Mouse (Mus musculus) lung, embryonic 14.5 days (tissue): ENCODE results near the gene Krt36. TPM values are rescaled to one million over a fixed set of nuclear protein-coding genes. Genes with fewer than 3 reads are reported as not detected.

Experiments used
- ATAC-seq: fragments of 200-750 bp; cut with Nextera tagmentation; 2 replicates; pipeline ENCODE4 v1.8.0; 2017; ENCODE audit warnings: mild to moderate bottlenecking, moderate TSS enrichment, moderate library complexity; ENCODE audit not compliant: insufficient read depth
- DNase-seq: peaks from one replicate; pipeline ENCODE4 v3.0.0-alpha.2; 2015
- H3K27ac ChIP-seq: fragments of 300-500 bp; sonication (generic); 2 replicates; pipeline ENCODE4 v1.5.1; 2014; ENCODE audit warnings: low read depth, mild to moderate bottlenecking, moderate library complexity
- H3K27me3 ChIP-seq: fragments of 300-500 bp; sonication (generic); 2 replicates; pipeline ENCODE4 v1.6.1; 2014; ENCODE audit warnings: low read length, control low read depth; ENCODE audit not compliant: insufficient read depth
- H3K36me3 ChIP-seq: fragments of 300-500 bp; sonication (generic); 2 replicates; pipeline ENCODE4 v1.6.1; 2014; ENCODE audit warnings: control low read depth; ENCODE audit not compliant: insufficient read depth
- H3K4me1 ChIP-seq: fragments of 300-500 bp; sonication (generic); 2 replicates; pipeline ENCODE4 v1.6.1; 2014; ENCODE audit warnings: antibody characterized with exemption, control low read depth; ENCODE audit not compliant: insufficient read depth
- H3K4me2 ChIP-seq: fragments of 300-500 bp; sonication (generic); 2 replicates; pipeline ENCODE4 v1.6.1; 2014; ENCODE audit warnings: mild to moderate bottlenecking
- H3K4me3 ChIP-seq: fragments of 300-500 bp; sonication (generic); 2 replicates; pipeline ENCODE4 v1.5.1; 2014; ENCODE audit warnings: low read depth, low read length
- H3K9ac ChIP-seq: fragments of 300-500 bp; sonication (generic); 2 replicates; pipeline ENCODE4 v1.6.1; 2014
- H3K9me3 ChIP-seq: fragments of 300-500 bp; sonication (generic); 2 replicates; pipeline ENCODE4 v1.6.1; 2016; ENCODE audit warnings: low read depth, low read length, control low read depth
- CTCF ChIP-seq: IDR thresholded peaks from 2 replicates; pipeline ENCODE4 v1.5.1; 2016; ENCODE audit warnings: antibody characterized with exemption, low read depth
- WGBS: fragments of 180-500 bp; shearing (Covaris S2); extraction: QIAGEN DNeasy Blood & Tissue Kit; methylation state at CpG from one replicate; pipeline ENCODE4 v1.1.7; 2014; 5-methylcytosine and 5-hydroxymethylcytosine counted together
- polyA plus RNA-seq: library from polyadenylated mRNA; unstranded; fragments of >200 nt; fragmentation: Nextera tagmentation; extraction: Ambion mirVana; gene quantifications from 2 replicates; pipeline ENCODE4 v1.2.1, GENCODE M21; 2014

Krt36 gene
- polyA plus RNA-seq, 1 experiment from 2014 or later = 0.11 TPM

DNA sequence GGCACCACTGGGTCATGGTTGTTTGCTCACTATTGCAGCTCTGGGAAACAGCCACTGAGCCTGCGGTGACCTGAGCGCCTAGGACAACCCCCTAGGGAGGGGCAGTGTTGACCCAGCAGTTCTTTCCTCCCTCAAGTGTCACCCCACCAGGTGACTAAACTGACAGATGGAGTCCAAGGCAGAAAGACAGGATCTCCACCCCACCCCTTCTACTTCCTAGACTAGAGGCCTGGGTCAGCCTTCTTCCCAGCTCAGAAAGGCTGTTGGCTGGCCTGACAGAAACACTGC lies 8.3 kb upstream of the Krt36 start:
- Histone ChIP-seq H3K9me3 (no peaks in the 10 kb centered on the region), H3K4me3 (no peak overlapping the region), H3K36me3 (no peaks in the 10 kb centered on the region), H3K4me1 (no peaks in the 10 kb centered on the region), H3K4me2 (no peak overlapping the region), H3K27me3 (no peaks in the 10 kb centered on the region), H3K27ac (no peak overlapping the region), H3K9ac (no peak overlapping the region)
- DNase-seq = no peak
- WGBS = 35% methylated on average over 2 of the region's 2 CpGs
- TF ChIP-seq CTCF = no peak
- no peak for ATAC-seq

DNA sequence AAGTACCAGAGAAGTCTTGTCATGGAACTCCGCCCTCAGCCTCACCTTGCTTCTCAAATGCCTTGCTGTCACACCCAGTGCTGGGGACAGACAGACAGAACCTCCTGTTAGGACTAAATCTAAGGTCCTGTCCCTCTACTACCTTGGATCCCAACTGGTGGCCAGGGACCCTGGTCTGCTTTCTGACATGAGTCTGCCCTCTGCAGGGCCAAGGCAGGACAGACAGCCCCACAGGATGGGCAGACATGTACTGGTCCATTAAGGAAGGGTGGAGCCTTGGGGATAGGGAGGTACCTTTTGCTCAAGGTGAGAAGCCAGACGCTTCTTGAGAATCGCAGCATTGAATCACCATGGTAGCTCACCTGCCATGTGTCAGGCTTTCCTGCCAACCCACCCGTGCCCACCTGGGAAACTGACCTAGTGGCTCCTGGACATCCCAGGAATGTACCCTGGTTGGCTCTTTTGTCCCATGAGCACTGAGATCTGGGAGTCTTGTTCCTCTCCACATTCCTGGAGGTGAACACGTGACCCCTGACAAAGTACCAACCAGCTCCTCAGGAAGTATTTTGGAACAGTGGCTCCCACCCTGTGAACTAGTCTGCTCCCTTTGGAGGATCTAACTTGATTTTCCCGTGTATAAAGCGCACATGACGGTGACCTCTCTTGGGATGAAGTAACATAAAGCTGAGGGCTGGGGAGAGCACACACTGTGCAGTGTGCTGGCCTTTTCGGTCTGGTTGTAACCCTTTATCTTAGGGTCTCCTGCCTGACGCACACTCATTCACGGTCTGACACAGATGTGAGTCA lies 7.7 kb upstream of the Krt36 start:
- H3K4me2 ChIP-seq = no peak overlapping the region
- H3K9ac ChIP-seq = no peak overlapping the region
- ATAC-seq (no peak), DNase-seq (no peak)
- H3K9me3 ChIP-seq = no peaks in the 10 kb centered on the region
- WGBS = 58% methylated on average over 11 of the region's 11 CpGs
- no peak for TF ChIP-seq CTCF
- H3K27ac ChIP-seq = no peak overlapping the region
- no peaks in the 10 kb centered on the region for H3K4me1 ChIP-seq
- no peaks in the 10 kb centered on the region for H3K27me3 ChIP-seq
- H3K4me3 ChIP-seq = no peak overlapping the region
- no peaks in the 10 kb centered on the region for H3K36me3 ChIP-seq

DNA sequence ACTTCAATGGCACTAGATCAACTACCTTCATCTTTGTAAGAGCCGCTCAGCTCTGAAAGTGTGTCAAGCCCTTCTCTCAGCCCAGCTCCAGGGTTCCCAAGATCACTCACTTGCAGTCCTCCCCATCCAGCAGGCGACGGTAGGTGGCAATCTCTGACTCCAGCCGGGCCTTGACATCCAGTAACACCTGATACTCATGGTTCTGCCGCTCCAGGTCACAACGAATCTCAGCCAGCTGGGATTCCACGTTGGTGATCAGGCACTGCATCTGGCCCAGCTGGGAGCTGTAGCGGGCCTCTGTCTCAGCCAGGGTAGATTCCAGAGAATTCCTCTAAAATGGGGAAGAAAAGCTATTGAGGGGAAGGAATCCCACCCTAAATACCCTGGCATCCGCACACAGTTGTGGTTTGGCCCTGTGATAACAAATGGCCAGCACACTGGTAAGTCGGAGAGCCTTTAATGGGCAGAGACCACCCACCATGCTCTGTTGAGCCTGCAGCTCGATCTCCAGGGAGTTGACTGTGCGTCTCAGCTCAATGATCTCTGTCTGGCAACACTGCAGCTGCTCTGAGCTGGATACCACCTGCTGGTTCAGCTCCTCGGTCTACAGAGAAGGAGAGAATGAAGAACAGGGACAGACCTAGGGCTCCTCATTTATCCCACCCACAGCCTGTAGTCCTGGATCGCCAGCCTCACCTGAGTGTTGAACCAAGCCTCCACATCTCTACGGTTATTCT lies 2.6 kb downstream of the Krt36 start:
- no peaks in the 10 kb centered on the region for H3K4me1 ChIP-seq
- no peak overlapping the region for H3K4me3 ChIP-seq
- H3K36me3 ChIP-seq = no peaks in the 10 kb centered on the region
- ATAC-seq (no peak), DNase-seq (no peak)
- H3K27me3 ChIP-seq = no peaks in the 10 kb centered on the region
- H3K27ac ChIP-seq = no peak overlapping the region
- H3K9ac ChIP-seq = no peak overlapping the region
- no peak overlapping the region for H3K4me2 ChIP-seq
- 45% methylated on average over 15 of the region's 15 CpGs for WGBS
- no peaks in the 10 kb centered on the region for H3K9me3 ChIP-seq
- no peak for TF ChIP-seq CTCF

DNA sequence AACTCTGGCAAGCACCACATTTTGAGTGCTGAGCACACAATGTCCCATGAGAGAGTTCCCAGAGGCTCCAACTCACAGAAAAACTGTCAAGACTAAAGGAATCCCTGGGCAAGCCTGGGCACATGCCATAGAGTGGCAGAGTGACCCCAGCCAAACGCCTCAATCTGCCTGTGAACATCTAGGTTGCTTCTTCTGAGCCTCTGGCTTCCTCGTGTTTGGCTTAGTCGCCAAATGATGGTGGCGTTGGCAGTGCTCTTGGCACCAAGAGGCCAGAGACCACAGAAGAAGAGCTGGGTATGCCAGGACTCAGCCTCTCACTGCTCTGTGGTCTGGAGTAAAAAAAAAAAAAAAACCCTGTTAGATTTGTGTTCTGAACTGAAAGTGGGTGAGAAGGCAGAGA lies 5.0 kb downstream of the Krt36 start:
- 72% methylated on average over 4 of the region's 4 CpGs for WGBS
- Histone ChIP-seq H3K4me2 (no peak overlapping the region), H3K27me3 (no peaks in the 10 kb centered on the region), H3K36me3 (no peaks in the 10 kb centered on the region), H3K9me3 (no peaks in the 10 kb centered on the region), H3K4me3 (no peak overlapping the region), H3K27ac (no peak overlapping the region), H3K9ac (no peak overlapping the region), H3K4me1 (no peaks in the 10 kb centered on the region)
- ATAC-seq = no peak
- no peak for TF ChIP-seq CTCF
- no peak for DNase-seq

DNA sequence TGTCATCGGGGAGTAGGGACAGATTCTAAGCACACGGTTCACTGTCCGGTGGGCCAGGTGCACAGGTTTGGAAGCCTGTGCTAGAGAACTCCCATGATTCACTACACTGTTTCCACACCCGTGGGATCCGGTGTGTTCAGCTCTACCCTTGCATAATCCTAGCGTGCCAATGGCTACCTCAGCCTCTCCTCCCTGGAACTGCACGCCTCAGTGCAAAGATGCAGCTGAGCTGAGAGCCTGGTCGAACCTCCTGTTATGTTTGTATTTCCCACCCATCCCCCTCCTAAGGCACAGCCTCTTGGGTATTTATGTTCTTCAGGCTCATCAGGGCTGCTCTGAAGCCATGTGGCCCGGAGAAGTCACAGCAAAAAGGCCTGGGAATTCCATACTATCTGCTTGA lies 7.6 kb downstream of the Krt36 start:
- no peak for DNase-seq
- WGBS = 57% methylated on average over 9 of the region's 9 CpGs
- no peak for ATAC-seq

DNA sequence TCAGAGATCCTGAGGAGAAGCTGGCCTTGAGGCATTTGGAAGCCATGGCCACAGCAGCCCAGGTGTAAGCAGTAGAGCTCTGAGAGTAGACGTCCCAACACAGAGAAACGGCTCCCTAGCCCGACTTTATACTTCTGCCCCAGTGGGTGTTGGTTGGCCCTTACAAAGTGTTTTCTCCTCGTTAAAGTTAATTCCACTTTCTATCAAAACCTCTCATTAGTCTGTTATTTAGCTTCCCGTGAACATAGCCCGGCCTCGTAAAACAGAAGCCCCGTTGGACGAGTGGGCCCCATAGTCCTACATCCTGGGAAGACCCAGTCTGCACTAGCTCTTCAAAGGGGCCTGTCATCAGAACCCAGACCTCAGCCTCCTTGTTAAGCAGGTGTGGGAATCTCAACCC lies 9.3 kb downstream of the Krt36 start, which contains the start of gene Krt35:
TSS of gene Krt35 (minus strand) at position 101 of the 400 bp plus-strand sequence.
- 83% methylated on average over 9 of the region's 9 CpGs for WGBS
- ATAC-seq (no peak), DNase-seq (no peak)
- Histone ChIP-seq H3K4me2 (no peak within 1 kb of the TSS), H3K9me3 (no peaks in the 10 kb centered on the region), H3K4me1 (no peaks in the 10 kb centered on the region), H3K36me3 (no peaks in the 10 kb centered on the region), H3K9ac (no peak within 1 kb of the TSS), H3K27me3 (no peaks in the 10 kb centered on the region), H3K27ac (no peak within 1 kb of the TSS), H3K4me3 (no peak within 1 kb of the TSS)
- TF ChIP-seq CTCF = no peak

More for the DNA sequence above, 7.6 kb downstream of the Krt36 start:
- Histone ChIP-seq H3K4me2 (no peak overlapping the region), H3K9me3 (no peaks in the 10 kb centered on the region), H3K36me3 (no peaks in the 10 kb centered on the region), H3K27me3 (no peaks in the 10 kb centered on the region), H3K4me1 (no peaks in the 10 kb centered on the region), H3K27ac (no peak overlapping the region), H3K4me3 (no peak overlapping the region), H3K9ac (no peak overlapping the region)
- no peak for TF ChIP-seq CTCF

DNA sequence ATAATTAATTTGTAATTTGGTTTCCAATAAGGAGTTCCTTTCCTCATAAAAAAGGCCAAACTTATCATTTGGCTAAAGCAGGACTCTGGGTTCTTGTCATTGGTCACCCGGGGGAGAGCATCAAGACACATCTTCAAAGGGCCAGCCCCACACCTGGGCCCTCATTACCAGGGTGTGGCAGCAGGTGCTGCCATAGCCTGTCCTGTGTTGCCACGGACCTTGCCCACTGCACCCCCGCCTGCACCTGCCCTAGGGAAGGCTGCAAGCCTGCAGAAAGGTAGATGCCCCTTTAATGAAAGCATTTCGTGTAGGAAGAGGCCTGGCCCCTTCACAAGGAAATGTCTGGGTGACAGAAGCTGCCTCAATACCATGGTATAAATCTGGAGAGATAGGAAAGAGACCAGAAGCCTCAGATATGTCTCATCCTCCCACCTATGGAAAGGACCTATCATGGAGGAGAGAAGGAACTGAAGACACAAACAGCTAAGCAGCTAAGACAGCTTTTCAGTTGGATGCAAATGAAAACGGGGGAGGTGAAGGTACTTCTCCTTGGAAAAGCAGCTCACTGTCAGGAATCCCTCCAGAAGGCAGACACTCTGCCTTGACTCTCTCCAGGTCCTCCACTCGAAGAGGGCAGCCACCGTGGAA lies 16.9 kb downstream of the Krt36 start:
- no peaks in the 10 kb centered on the region for H3K4me1 ChIP-seq
- no peak for DNase-seq

More for the DNA sequence above, 16.9 kb downstream of the Krt36 start:
- Histone ChIP-seq H3K36me3 (no peaks in the 10 kb centered on the region), H3K4me3 (no peak overlapping the region), H3K9ac (no peak overlapping the region), H3K27me3 (no peaks in the 10 kb centered on the region), H3K4me2 (no peak overlapping the region), H3K27ac (no peak overlapping the region), H3K9me3 (no peaks in the 10 kb centered on the region)
- WGBS = 64% methylated on average over 7 of the region's 7 CpGs
- TF ChIP-seq CTCF = no peak
- no peak for ATAC-seq
